Mouse (Mus musculus) small intestine, adult 2 months (tissue): ENCODE measurements around the gene Rpp25. TPM values are rescaled to one million over a fixed set of nuclear protein-coding genes. Genes with fewer than 3 reads are reported as not detected.

ENCODE experiments used
- H3K27ac ChIP-seq: fragments of 200-500 bp; 2 replicates; pipeline ENCODE4 v1.5.1; 2012; ENCODE audit warnings: low read depth, low read length, control low read depth, inconsistent platforms; ENCODE audit not compliant: insufficient read depth
- H3K27me3 ChIP-seq: fragments of 200-500 bp; 2 replicates; pipeline ENCODE4 v1.6.1; 2012; ENCODE audit warnings: mild to moderate bottlenecking, moderate library complexity, low read length, inconsistent platforms; ENCODE audit not compliant: control insufficient read depth, insufficient read depth
- H3K36me3 ChIP-seq: fragments of 200-500 bp; 2 replicates; pipeline ENCODE4 v1.6.1; 2012; ENCODE audit warnings: mild to moderate bottlenecking, low read length, control low read depth, inconsistent platforms; ENCODE audit not compliant: control insufficient read depth, insufficient read depth
- H3K4me1 ChIP-seq: fragments of 200-500 bp; 2 replicates; pipeline ENCODE4 v1.6.1; 2012; ENCODE audit warnings: low read length, inconsistent platforms, mixed read lengths; ENCODE audit not compliant: control insufficient read depth, insufficient read depth, insufficient read length
- H3K4me3 ChIP-seq: fragments of 200-500 bp; 2 replicates; pipeline ENCODE4 v1.5.1; 2012; ENCODE audit warnings: low read depth, mild to moderate bottlenecking, control low read depth, inconsistent platforms, low read length, moderate library complexity
- CTCF ChIP-seq: fragments of 200-500 bp; IDR thresholded peaks from 2 replicates; pipeline ENCODE4 v1.5.1; 2012; ENCODE audit warnings: low read depth, mild to moderate bottlenecking, control low read depth, inconsistent platforms, low read length, moderate library complexity, mixed read lengths; ENCODE audit not compliant: insufficient replicate concordance, insufficient read length; ENCODE audit errors: extremely low read depth
- POLR2A ChIP-seq: fragments of 200-500 bp; IDR thresholded peaks from 2 replicates; pipeline ENCODE4 v1.6.1; 2012; ENCODE audit warnings: low read depth, mild to moderate bottlenecking, control low read depth, inconsistent platforms, low read length, moderate library complexity
- WGBS: fragments of 180-500 bp; shearing (Covaris S2); methylation state at CpG from one replicate; pipeline ENCODE4 v1.1.7; 2018; 5-methylcytosine and 5-hydroxymethylcytosine counted together
- polyA plus RNA-seq: library from polyadenylated mRNA; depleted of rRNA; stranded (reverse); fragments of >200 nt; gene quantifications from 2 replicates; pipeline ENCODE4 v1.2.3, GENCODE M21; 2012

Rpp25 gene
- polyA plus RNA-seq, 1 experiment, result 1.2 TPM

DNA sequence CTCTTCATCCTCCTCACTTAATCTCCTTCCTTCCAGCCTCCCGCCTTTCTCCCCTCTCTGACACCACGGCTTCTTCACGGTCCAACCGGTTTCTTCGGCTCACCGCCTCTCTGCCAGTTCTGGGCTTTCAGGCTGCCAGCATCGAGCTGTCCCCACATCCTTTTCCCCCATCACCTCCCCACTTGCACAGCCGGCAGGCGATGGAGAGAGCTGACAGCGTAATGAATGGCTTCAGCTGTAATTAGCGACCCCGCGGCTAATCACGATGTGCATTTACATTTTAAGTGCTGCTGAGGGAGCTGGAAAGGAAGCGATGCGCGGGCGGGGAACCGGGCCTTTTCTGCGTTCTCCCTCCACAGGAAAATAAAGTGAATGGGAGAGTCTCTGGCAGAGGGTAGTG, 2.0 kb upstream of the Rpp25 start:
- H3K27ac ChIP-seq, result no peak overlapping the region
- H3K4me3 ChIP-seq, result no peak overlapping the region
- no peaks in the 10 kb centered on the region for H3K36me3 ChIP-seq
- WGBS, result 26% methylated on average over 20 of the region's 20 CpGs
- peaks cover 36% of the 10 kb centered on the region for H3K27me3 ChIP-seq
- no peak for TF ChIP-seq CTCF
- TF ChIP-seq POLR2A, result no peak
- H3K4me1 ChIP-seq, result peaks cover 9% of the 10 kb centered on the region

- no peaks in the 10 kb centered on the region for H3K36me3 ChIP-seq
- peak overlapping the region; percentile 58 for H3K4me3 ChIP-seq
- TF ChIP-seq CTCF, result no peak
- TF ChIP-seq POLR2A, result no peak
- peaks cover 36% of the 10 kb centered on the region for H3K27me3 ChIP-seq
- H3K27ac ChIP-seq, result no peak overlapping the region
- WGBS, result 10% methylated on average over 23 of the region's 23 CpGs
- H3K4me1 ChIP-seq, result peaks cover 9% of the 10 kb centered on the region
Observed at GRCm38 (mm10) chr9:57502911-57503621, 760 bp upstream of the Rpp25 start.

GRCm38 (mm10) chr9:57504381-57504700, 515 bp downstream of the Rpp25 start:
- peak overlapping the region; percentile 58 for H3K4me3 ChIP-seq
- WGBS, result 2% methylated on average over 34 of the region's 34 CpGs

GRCm38 (mm10) chr9:57504891-57505290, 1.1 kb downstream of the Rpp25 start:
- no peak overlapping the region for H3K27ac ChIP-seq
- H3K27me3 ChIP-seq, result peaks cover 36% of the 10 kb centered on the region
- 76% methylated on average over 10 of the region's 10 CpGs for WGBS
- H3K4me1 ChIP-seq, result peaks cover 9% of the 10 kb centered on the region
- no peaks in the 10 kb centered on the region for H3K36me3 ChIP-seq
- no peak overlapping the region for H3K4me3 ChIP-seq
- TF ChIP-seq POLR2A (no peak), CTCF (no peak)

More at GRCm38 (mm10) chr9:57504381-57504700, 515 bp downstream of the Rpp25 start:
- Histone ChIP-seq H3K4me1 (peaks cover 9% of the 10 kb centered on the region), H3K36me3 (no peaks in the 10 kb centered on the region), H3K27ac (no peak overlapping the region), H3K27me3 (peaks cover 36% of the 10 kb centered on the region)
- TF ChIP-seq POLR2A, result no peak
- TF ChIP-seq CTCF, result 0 out of 2 replicates have a peak, but pooled peaks have one; percentile 17

DNA sequence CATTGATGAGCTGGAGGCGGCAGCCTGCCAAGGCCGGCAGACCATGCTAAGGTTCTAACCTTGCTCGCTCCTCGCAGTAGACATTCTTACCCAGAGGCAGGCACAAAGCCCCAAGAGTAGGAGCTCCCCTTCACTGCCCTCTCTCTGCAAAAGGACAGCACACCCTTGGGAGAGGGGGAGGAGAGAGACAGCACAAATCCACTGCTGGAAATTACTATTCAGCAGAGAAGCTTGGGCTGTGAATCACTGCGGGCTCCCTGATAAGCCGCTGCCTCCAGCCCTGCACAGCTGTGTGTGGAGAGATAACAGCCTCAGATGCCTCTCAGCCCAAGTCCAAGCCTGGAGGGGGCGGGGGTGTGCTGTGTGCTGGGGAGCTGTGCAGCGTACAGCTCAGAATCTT, 1.9 kb downstream of the Rpp25 start:
- Histone ChIP-seq H3K27me3 (peaks cover 36% of the 10 kb centered on the region), H3K36me3 (no peaks in the 10 kb centered on the region), H3K4me1 (peaks cover 9% of the 10 kb centered on the region), H3K4me3 (no peak overlapping the region), H3K27ac (no peak overlapping the region)
- 4% methylated on average over 8 of the region's 8 CpGs for WGBS
- no peak for TF ChIP-seq POLR2A
- no peak for TF ChIP-seq CTCF

DNA sequence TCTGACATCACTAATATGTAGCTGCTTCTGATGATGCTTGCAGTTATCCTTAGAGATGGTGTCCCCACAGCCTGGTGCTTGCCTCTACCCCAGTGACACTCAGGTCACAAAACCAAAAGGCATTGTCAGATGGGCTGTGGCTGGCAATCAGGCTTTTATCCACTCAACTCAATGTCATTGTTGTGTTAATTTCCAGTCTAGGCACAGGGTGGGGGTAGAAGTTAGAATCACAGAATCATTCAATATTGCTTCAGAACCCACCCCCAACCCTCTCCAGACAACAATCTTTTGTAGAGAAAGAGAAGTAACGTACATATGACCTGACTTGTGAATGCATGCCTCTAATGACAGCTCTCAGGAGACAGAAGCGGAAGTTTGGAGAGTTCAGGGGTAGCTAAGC, 6.8 kb downstream of the Rpp25 start:
- 93% methylated on average over 2 of the region's 2 CpGs for WGBS
- Histone ChIP-seq H3K4me1 (no peaks in the 10 kb centered on the region; the same call in 1 of the 2 replicates), H3K4me3 (no peak overlapping the region), H3K27me3 (no peaks in the 10 kb centered on the region; the same call in 1 of the 2 replicates), H3K36me3 (no peaks in the 10 kb centered on the region), H3K27ac (no peak overlapping the region)
- TF ChIP-seq POLR2A (no peak), CTCF (no peak)

- Histone ChIP-seq H3K4me1 (no peaks in the 10 kb centered on the region; the same call in 1 of the 2 replicates), H3K36me3 (no peaks in the 10 kb centered on the region), H3K27me3 (no peaks in the 10 kb centered on the region), H3K27ac (no peak overlapping the region), H3K4me3 (no peak overlapping the region)
- 9% methylated on average over 3 of the region's 3 CpGs for WGBS
- TF ChIP-seq CTCF, result no peak
- no peak for TF ChIP-seq POLR2A
Observed at GRCm38 (mm10) chr9:57517113-57517512, 13.3 kb downstream of the Rpp25 start.
